ENCODE assay signal across 13 mouse cellular contexts in genomic region chr11:112991862-112992261, GRCm38 (mm10).
DNase-seq lines count a peak whose midpoint lies in the region; ATAC-seq and TF ChIP-seq lines count a peak whose summit lies in the region.
"Had no signal": no experiment of that assay in that cellular context is flagged by ENCODE, and none has a peak within 500 bp of the region (broad histone marks: within the 10 kb centered on the region; RNA-seq: fewer than 3 reads in every experiment).

No protein-coding gene starts in this region.

- no peak for ATAC-seq in heart, embryonic 12.5 days (ENCODE audit: insufficient number of reproducible peaks, low FRiP score)
- ATAC-seq in neural tube, embryonic 13.5 days (ENCODE audit: low read depth): no peak
- no peak for ATAC-seq in neural tube, embryonic 15.5 days (ENCODE audit: low FRiP score)
- ATAC-seq in intestine, postnatal 0 days: peak; percentile 69; the same call in 1 of the 2 replicates
- ATAC-seq: liver, postnatal 0 days had no signal

- no peaks in the 10 kb centered on the region for H3K36me3 ChIP-seq in heart, embryonic 12.5 days
- no peaks in the 10 kb centered on the region for H3K36me3 ChIP-seq in neural tube, embryonic 13.5 days
- H3K36me3 ChIP-seq in neural tube, embryonic 15.5 days: no peaks in the 10 kb centered on the region
- H3K36me3 ChIP-seq in intestine, postnatal 0 days (ENCODE audit: control insufficient read depth, insufficient read depth): no peaks in the 10 kb centered on the region
- H3K36me3 ChIP-seq: embryonic facial prominence, embryonic 15.5 days; heart, embryonic 13.5 days; limb, embryonic 12.5 days had no signal

- H3K4me2 ChIP-seq in heart, embryonic 12.5 days: 0 out of 2 replicates have a peak overlapping the region, but pooled peaks have one; percentile 7
- H3K4me2 ChIP-seq in neural tube, embryonic 13.5 days: no peak overlapping the region
- H3K4me2 ChIP-seq in neural tube, embryonic 15.5 days: no peak overlapping the region; the same call in 1 of the 2 replicates
- peak overlapping the region; percentile 4 for H3K4me2 ChIP-seq in intestine, postnatal 0 days (replicated peaks; ENCODE audit: low read depth)
- H3K4me2 ChIP-seq: embryonic facial prominence, embryonic 15.5 days; heart, embryonic 13.5 days; limb, embryonic 12.5 days had no signal

- no peak for TF ChIP-seq CTCF in intestine, postnatal 0 days (IDR thresholded peaks at IDR 0.05; ENCODE audit: low read depth)
- TF ChIP-seq CTCF in olfactory bulb, adult 2 months (IDR thresholded peaks at IDR 0.05; ENCODE audit: insufficient read depth, low read depth, low read length): no peak

- H3K9me3 ChIP-seq in heart, embryonic 12.5 days (replicated peaks): no peaks in the 10 kb centered on the region
- H3K9me3 ChIP-seq in neural tube, embryonic 13.5 days: no peaks in the 10 kb centered on the region
- no peaks in the 10 kb centered on the region for H3K9me3 ChIP-seq in neural tube, embryonic 15.5 days (replicated peaks)
- no peaks in the 10 kb centered on the region for H3K9me3 ChIP-seq in intestine, postnatal 0 days (ENCODE audit: control insufficient read depth)
- H3K9me3 ChIP-seq: embryonic facial prominence, embryonic 15.5 days; heart, embryonic 13.5 days; limb, embryonic 12.5 days had no signal

- peaks cover 16% of the 10 kb centered on the region; the same call in 1 of the 2 replicates for H3K27me3 ChIP-seq in heart, embryonic 12.5 days (replicated peaks)
- H3K27me3 ChIP-seq in neural tube, embryonic 13.5 days: no peaks in the 10 kb centered on the region
- H3K27me3 ChIP-seq in neural tube, embryonic 15.5 days (replicated peaks): no peaks in the 10 kb centered on the region
- H3K27me3 ChIP-seq in intestine, postnatal 0 days (replicated peaks; ENCODE audit: control insufficient read depth, insufficient read depth, low read length): no peaks in the 10 kb centered on the region
- H3K27me3 ChIP-seq: embryonic facial prominence, embryonic 15.5 days had no signal

- TF ChIP-seq POLR2A in olfactory bulb, adult 2 months (IDR thresholded peaks at IDR 0.05; ENCODE audit: insufficient read depth, low read depth, low read length): 0 out of 2 replicates have a peak, but pooled peaks have one; percentile 19

- no peak overlapping the region for H3K27ac ChIP-seq in heart, embryonic 12.5 days (ENCODE audit: poor library complexity, severe bottlenecking)
- no peak overlapping the region for H3K27ac ChIP-seq in neural tube, embryonic 13.5 days (replicated peaks)
- H3K27ac ChIP-seq in neural tube, embryonic 15.5 days (replicated peaks): no peak overlapping the region
- no peak overlapping the region for H3K27ac ChIP-seq in intestine, postnatal 0 days (ENCODE audit: low read depth, low read length)
- H3K27ac ChIP-seq in olfactory bulb, adult 2 months (ENCODE audit: insufficient read depth, low read depth, low read length): no peak overlapping the region
- H3K27ac ChIP-seq: heart, embryonic 13.5 days; limb, embryonic 12.5 days had no signal

- no peak for DNase-seq in heart, adult 11 months
- no peak for DNase-seq in adrenal gland, postnatal 10 days
- DNase-seq in spleen, adult 18-20 months: no peak
- DNase-seq: cerebellum, adult 9-10 months; liver, postnatal 0 days had no signal

- WGBS in heart, embryonic 12.5 days: 36% methylated on average over 13 of the region's 13 CpGs
- 26% methylated on average over 13 of the region's 13 CpGs for WGBS in neural tube, embryonic 13.5 days
- WGBS in neural tube, embryonic 15.5 days: 24% methylated on average over 13 of the region's 13 CpGs
- 26% methylated on average over 13 of the region's 13 CpGs for WGBS in intestine, postnatal 0 days
- WGBS in olfactory bulb, adult 2 months: 74% methylated on average over 13 of the region's 13 CpGs

- no peak overlapping the region for H3K4me3 ChIP-seq in heart, embryonic 12.5 days
- H3K4me3 ChIP-seq in neural tube, embryonic 13.5 days: no peak overlapping the region
- no peak overlapping the region for H3K4me3 ChIP-seq in neural tube, embryonic 15.5 days (replicated peaks)
- no peak overlapping the region for H3K4me3 ChIP-seq in intestine, postnatal 0 days (ENCODE audit: low read depth, low read length)
- H3K4me3 ChIP-seq in olfactory bulb, adult 2 months (ENCODE audit: insufficient read depth, low read depth, low read length): no peak overlapping the region
- H3K4me3 ChIP-seq: embryonic facial prominence, embryonic 15.5 days; heart, embryonic 13.5 days; limb, embryonic 12.5 days had no signal

- peaks cover 30% of the 10 kb centered on the region for H3K4me1 ChIP-seq in heart, embryonic 12.5 days (replicated peaks)
- peaks cover 48% of the 10 kb centered on the region for H3K4me1 ChIP-seq in neural tube, embryonic 13.5 days (replicated peaks)
- H3K4me1 ChIP-seq in neural tube, embryonic 15.5 days: peaks cover 33% of the 10 kb centered on the region
- H3K4me1 ChIP-seq in intestine, postnatal 0 days (replicated peaks; ENCODE audit: control insufficient read depth, insufficient read depth, low read length): no peaks in the 10 kb centered on the region
- H3K4me1 ChIP-seq in olfactory bulb, adult 2 months (ENCODE audit: control insufficient read depth, insufficient read depth, low read length): peaks cover 11% of the 10 kb centered on the region; the same call in 1 of the 2 replicates

- H3K9ac ChIP-seq in heart, embryonic 12.5 days: no peak overlapping the region
- 0 out of 2 replicates have a peak overlapping the region, but pooled peaks have one; percentile 17 for H3K9ac ChIP-seq in neural tube, embryonic 13.5 days
- H3K9ac ChIP-seq in neural tube, embryonic 15.5 days (replicated peaks): no peak overlapping the region
- H3K9ac ChIP-seq in intestine, postnatal 0 days (ENCODE audit: low read depth, low read length): no peak overlapping the region
- H3K9ac ChIP-seq: embryonic facial prominence, embryonic 15.5 days; heart, embryonic 13.5 days; limb, embryonic 12.5 days; liver, postnatal 0 days had no signal

Comparison
In these comparisons a context has a peak if more than half of its experiments do, and no peak if none do; other contexts are left out.
1. H3K4me2 ChIP-seq: peak in heart, embryonic 12.5 days (single experiment) and intestine, postnatal 0 days (single experiment); none in neural tube, embryonic 13.5 days (single experiment) and neural tube, embryonic 15.5 days (single experiment).